Mouse (Mus musculus): ENCODE results near the gene Grb7.

Gene Grb7

DNA sequence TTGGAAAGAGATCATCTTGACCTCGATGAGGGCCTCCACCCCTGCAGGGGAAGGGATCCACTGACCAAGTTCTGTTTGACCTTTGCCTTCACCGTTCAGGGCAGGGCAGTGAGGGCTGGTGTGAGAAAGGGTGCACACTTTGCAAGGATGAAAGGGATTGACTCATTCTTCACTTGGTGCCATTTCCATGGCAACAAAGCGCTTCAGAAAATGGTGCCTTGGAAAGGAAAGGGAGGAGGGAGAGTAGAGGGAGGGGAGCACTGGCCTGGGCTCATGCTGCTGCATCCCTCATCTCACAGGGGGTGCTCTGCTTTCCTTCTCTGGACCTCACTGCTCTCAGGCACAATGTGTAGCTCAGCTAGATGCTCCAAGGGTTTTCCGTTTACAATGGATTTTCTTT lies 26.5 kb downstream of the Grb7 start:
- no peak for DNase-seq (ENCODE audit: low spot score in 2 of 2)

DNA sequence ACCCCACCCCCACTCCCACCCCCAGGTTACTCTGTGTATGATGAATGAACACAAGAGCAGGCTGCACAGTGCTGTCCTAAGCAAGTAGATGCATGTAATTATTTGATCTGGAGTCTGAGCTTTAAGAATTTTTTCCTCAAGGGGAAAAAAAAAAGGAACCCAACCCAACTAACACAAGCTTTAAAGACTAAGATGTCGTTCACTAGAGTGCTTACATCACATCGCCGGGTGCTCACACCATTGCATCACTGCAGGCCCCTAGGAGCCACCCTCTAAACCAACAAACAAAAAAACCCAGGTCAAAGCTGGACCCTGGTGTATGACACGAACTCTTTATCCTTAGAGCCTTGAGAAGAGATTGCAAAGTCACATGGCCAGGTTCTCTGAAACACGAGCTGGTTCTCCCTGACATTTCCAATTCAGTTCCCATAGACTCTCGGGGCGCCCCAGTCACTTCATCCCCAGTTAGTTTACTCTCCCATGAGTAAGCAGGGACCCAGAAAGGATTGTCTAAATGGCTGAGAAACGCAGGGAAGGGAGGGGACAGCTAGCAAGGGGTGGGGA lies 27.8 kb downstream of the Grb7 start:
- DNase-seq (ENCODE audit: low spot score in 2 of 2), result no peak

- DNase-seq (ENCODE audit: low spot score in 2 of 2), result no peak
Measured at GRCm38 (mm10) chr11:98474967-98475366, 28.8 kb downstream of the Grb7 start.

DNA sequence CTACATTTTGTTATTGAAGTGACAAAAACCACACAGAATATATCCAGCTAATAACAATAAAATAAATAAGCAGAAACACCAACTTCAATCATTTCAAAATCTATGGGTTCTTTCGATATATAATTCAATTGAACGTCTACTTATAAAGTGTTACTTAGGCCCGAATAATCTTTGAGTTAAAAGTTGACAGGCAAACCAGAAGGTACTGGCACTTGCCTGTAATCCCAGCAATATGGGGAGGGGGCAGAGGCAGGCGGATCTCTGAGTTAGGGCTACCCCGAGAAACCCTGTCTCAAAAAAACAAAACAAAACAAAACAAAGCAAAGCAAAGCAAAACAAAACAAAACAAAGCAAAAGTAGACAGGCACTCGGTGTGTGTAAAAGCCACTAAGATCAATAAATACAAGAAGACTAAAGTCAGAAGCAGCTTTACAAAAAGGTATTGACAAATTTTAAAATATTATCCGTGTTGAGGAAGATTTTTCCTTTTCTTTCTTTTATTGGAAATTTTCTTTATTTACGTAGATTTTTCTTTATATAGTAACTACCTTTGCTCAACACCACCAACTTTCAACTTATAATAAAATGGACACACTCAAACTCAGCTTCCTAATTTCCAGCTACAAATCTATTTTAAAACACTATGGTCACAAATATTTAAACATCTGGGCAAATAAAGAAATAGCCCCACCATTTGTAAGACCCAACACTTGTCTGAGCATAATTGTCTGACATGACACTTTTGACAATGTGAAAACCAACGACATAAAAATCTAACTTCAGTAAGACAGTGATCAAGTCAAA lies 29.6 kb downstream of the Grb7 start:
- DNase-seq (ENCODE audit: low spot score in 2 of 2), result no peak

- no peak for DNase-seq (ENCODE audit: low spot score in 2 of 2)
Measured at GRCm38 (mm10) chr11:98476434-98476807, 30.2 kb downstream of the Grb7 start.

DNA sequence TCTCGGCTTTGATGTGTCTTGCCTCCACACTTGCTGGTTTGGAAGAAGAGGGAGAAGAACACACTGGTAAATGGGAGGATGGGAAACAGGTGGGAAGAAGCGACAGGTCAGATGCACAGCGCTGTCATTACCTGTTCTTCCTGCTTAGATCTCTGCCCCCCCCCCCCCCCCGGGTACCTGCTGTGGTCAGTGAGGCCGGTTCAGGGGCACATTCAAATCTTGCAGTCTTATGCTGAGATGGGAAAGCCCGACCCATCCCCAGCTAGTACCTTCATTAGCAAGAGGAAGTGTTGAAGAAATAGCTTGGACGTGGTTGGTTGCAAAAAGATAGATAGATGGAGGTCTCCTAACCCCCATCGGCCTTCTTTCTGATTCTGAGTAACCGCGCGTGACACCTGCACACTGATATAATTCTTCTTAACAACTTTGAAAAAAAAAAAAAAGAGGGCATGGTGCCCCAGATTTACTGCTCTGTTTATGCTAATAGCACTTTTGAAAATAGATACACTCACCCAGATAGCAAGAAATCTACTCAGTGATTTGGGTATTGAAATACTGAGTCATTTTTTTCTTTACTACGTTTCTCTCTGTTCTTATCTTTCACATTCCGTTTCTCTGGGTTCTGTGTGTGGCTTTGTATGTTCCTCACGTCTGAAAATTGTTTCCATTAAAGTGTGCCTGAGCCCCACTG lies 31.0 kb downstream of the Grb7 start:
- DNase-seq (ENCODE audit: low spot score in 2 of 2), result no peak

GRCm38 (mm10) chr11:98479026-98479939 lies 33.1 kb downstream of the Grb7 start:
- DNase-seq (ENCODE audit: low spot score in 2 of 2), result no peak

DNA sequence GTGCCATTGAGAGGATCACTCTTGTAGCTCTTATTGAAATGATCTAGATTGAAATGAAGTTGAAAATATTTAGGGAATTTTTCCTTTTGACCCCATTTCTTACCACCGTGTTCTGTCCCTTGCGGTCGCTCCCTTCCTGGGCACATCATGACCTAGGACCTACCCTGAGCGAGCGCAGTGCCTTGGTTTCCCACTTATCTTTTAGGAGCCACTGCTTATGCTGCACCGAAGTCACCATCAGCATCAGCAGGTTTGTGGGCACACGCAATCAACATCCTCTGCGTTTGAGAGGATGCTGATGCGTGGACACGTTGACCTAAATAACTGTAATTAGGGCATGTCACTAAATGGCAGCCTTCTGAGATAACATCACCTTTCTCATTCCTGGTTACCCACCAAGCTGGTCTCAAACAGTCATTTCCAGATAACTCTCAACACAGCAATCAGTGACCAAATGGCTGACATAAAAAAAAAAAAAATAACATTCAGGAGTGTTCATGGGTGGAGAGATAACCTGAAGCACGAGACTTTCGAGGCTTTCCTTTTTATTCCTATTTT lies 33.8 kb downstream of the Grb7 start:
- DNase-seq (ENCODE audit: low spot score in 2 of 2), result no peak

- DNase-seq (ENCODE audit: low spot score in 2 of 2), result no peak
Measured at GRCm38 (mm10) chr11:98481231-98481630, 35.0 kb downstream of the Grb7 start.

GRCm38 (mm10) chr11:98482067-98482466 lies 35.9 kb downstream of the Grb7 start:
- no peak for DNase-seq (ENCODE audit: low spot score in 2 of 2)

DNA sequence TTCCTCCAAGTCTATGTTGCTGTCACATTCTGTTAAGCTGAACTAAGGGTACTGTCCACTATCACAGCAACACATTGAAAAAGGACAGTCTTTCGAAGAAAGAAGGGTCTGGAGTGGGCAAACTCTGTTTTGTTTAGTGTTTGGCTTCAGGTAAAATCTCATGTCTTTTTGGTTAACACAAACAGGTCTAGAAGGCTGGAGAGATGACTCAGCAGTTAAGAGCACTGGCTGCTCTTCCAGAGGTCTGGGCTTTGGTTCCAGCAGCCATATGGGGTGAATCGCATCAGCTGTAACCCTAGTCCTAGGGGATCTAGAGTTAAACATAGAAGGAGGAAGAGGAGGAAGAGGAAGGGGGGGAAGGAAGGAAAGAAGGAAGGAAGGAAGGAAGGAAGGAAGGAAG lies 39.6 kb downstream of the Grb7 start:
- no peak for DNase-seq (ENCODE audit: low spot score in 2 of 2)

- no peak for DNase-seq (ENCODE audit: low spot score in 2 of 2)
Measured at GRCm38 (mm10) chr11:98487526-98488040, 41.4 kb downstream of the Grb7 start.

- no peak for DNase-seq (ENCODE audit: low spot score in 2 of 2)
Measured at GRCm38 (mm10) chr11:98488540-98489234, 42.5 kb downstream of the Grb7 start.

DNA sequence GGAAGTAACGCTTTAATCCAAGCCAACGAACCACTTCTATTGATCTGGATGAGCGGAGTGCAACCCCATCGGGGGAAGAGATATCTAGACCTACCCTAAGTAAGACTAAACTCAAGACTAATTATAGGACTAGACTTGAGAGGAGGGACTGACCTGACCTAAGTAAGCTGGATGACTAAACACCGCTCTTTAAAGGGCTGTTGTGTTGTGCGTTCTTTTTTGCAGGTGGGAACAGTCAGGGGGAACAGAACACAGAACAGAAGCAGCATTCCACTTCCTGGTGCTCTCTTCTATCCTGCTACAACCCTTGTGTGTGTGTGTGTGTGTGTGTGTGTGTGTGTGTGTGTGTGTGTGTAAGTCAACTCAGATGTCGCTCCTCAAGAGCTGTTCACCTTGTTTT lies 45.4 kb downstream of the Grb7 start:
- no peak for DNase-seq (ENCODE audit: low spot score in 2 of 2)

DNA sequence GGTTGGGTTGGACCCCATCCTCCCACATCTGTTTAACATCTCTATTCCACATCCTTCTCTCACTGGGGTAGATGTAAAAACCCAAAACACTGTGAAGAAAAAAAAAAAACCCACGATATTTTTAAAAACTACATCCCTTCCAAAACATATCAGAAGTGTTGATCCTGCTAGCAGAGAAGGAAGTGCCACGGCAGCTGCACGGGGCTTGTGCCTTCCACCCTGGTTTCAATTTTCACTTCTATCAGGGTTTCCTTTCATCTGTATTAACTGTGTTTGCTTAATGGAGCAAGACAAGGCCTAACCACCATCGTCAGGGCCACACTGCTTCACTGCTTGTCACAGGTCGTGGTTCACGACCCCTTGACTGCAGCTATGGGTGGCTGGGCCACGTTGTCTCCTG lies 46.8 kb downstream of the Grb7 start:
- no peak for DNase-seq (ENCODE audit: low spot score in 2 of 2)

DNA sequence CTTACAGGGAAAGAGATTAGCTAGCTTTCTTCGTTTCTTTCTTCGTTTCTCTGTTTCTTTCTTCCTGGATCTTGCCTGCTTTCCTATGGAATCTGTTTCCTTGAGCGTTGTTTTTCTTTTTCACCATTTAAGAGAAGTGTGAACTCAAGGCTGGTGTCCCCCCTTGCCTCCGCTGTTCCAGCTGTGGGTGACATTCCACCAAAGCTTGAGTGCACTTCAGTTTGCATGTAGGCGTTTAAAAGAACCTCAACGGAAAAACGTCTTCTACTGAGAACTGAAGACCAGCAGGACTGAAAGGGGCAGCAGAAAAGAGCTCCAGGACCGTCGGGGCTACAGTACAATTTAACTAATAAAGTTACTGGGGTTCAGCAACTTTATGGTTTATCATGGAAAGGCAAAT lies 47.2 kb downstream of the Grb7 start:
- DNase-seq (ENCODE audit: low spot score in 2 of 2), result no peak

GRCm38 (mm10) chr11:98495176-98495719 lies 49.1 kb downstream of the Grb7 start:
- DNase-seq (ENCODE audit: low spot score in 2 of 2), result no peak

DNA sequence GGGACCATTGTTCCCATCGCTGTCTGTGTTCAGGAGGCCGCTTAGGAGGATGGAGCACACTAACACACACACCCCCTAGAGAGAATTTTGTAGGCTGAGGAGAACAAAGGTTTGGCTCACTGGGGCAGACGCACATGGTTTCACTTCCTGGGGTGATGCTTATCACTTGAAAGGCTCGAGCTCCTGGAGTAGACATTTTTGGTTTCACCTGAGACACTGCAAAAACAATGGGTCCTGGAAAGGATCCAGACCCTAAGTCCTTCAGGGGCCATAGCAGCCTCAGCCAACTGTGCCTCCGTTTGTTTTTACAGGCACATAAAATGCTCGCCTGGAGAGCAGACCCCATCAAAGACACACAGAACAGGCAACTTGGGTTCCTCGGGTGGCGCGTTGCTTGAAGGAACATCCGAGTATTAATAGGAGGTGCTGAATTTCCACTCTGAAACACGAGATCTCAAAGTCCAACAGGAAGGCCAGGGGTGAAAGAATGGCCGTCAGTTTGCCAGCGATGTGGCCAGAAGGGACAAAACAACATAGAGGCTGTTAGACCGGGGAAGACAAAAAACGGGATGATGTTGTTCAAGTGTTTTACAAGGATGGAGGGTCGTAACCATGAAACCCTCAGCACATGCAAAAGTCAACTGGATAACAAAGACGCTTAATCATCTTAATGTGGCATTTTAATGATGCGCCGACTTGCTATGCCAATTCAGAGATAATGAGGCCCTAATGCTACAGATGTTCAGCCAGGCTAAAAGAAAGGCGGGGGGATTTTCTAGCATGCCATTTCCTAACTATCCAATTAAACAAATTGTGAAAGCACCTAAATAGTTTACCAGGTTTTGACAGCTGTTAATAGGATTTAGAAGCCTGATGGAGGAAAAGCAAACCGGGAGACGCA lies 51.4 kb downstream of the Grb7 start:
- no peak for DNase-seq (ENCODE audit: low spot score in 2 of 2)

DNA sequence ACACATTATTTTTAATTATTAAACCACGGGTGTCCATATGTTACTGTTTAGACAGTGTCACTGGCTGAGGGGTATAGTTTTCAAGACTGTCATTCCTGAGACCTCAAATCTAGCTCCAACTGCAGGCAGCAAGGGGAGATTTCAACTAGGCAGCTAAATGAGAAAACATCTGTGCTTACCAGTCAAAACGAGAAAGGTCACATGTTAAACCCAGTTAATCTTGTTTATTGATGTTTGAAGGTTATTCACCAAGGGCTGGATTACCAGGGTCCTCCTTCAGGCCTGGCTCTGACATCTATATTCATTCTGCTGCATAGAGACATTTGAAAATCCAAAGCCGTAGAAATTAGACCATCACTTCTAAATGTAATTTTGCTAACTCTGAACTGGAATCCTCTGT lies 58.7 kb downstream of the Grb7 start:
- DNase-seq (ENCODE audit: low spot score in 2 of 2), result no peak

Measured in right cerebral cortex, postnatal 36 days (tissue).